Mouse (Mus musculus) stomach, postnatal 0 days (tissue): ENCODE measurements around the gene Kpna3. TPM values are rescaled to one million over a fixed set of nuclear protein-coding genes. Genes with fewer than 3 reads are reported as not detected.

Experiments used
- ATAC-seq: fragments of 200-750 bp; cut with Nextera tagmentation; 2 replicates; pipeline ENCODE4 v1.8.0; 2017; ENCODE audit not compliant: low FRiP score, low TSS enrichment
- DNase-seq: peaks from one replicate; pipeline ENCODE4 v3.0.0-alpha.2; 2016; ENCODE audit warnings: low spot score
- H3K27ac ChIP-seq: fragments of 300-500 bp; sonication (generic); replicated peaks from 2 replicates; pipeline ENCODE4 v1.5.1; 2014; ENCODE audit warnings: mild to moderate bottlenecking, control low read depth
- H3K27me3 ChIP-seq: fragments of 300-500 bp; sonication (generic); 2 replicates; pipeline ENCODE4 v1.6.1; 2014; ENCODE audit warnings: low read length; ENCODE audit not compliant: control insufficient read depth, insufficient read depth
- H3K36me3 ChIP-seq: fragments of 300-500 bp; sonication (generic); 2 replicates; pipeline ENCODE4 v1.6.1; 2014; ENCODE audit warnings: low read length, mixed read lengths; ENCODE audit not compliant: control insufficient read depth, insufficient read depth
- H3K4me1 ChIP-seq: fragments of 300-500 bp; sonication (generic); replicated peaks from 2 replicates; pipeline ENCODE4 v1.6.1; 2014; ENCODE audit warnings: antibody characterized with exemption; ENCODE audit not compliant: control insufficient read depth, insufficient read depth
- H3K4me2 ChIP-seq: fragments of 300-500 bp; sonication (generic); replicated peaks from 2 replicates; pipeline ENCODE4 v1.6.1; 2014; ENCODE audit warnings: low read depth, mild to moderate bottlenecking, control low read depth, moderate library complexity
- H3K4me3 ChIP-seq: fragments of 300-500 bp; sonication (generic); 2 replicates; pipeline ENCODE4 v1.5.1; 2014; ENCODE audit warnings: low read depth, low read length, control low read depth
- H3K9ac ChIP-seq: fragments of 300-500 bp; sonication (generic); 2 replicates; pipeline ENCODE4 v1.6.1; 2014; ENCODE audit warnings: mild to moderate bottlenecking, low read length, control low read depth, mixed read lengths
- H3K9me3 ChIP-seq: fragments of 300-500 bp; sonication (generic); 2 replicates; pipeline ENCODE4 v1.6.1; 2016; ENCODE audit warnings: low read length; ENCODE audit not compliant: control insufficient read depth
- CTCF ChIP-seq: IDR thresholded peaks from 2 replicates; pipeline ENCODE4 v1.5.1; 2016; ENCODE audit warnings: antibody characterized with exemption, low read depth, mild to moderate bottlenecking, moderate library complexity
- EP300 ChIP-seq: optimal IDR thresholded peaks from 2 replicates; pipeline ENCODE3; 2016; ENCODE audit warnings: antibody characterized with exemption
- WGBS: fragments of 180-500 bp; shearing (Covaris S2); extraction: QIAGEN DNeasy Blood & Tissue Kit; methylation state at CpG from one replicate; pipeline ENCODE4 v1.1.7; 2014; 5-methylcytosine and 5-hydroxymethylcytosine counted together
- polyA plus RNA-seq: library from polyadenylated mRNA; unstranded; fragments of >200 nt; fragmentation: Nextera tagmentation; extraction: Ambion mirVana; gene quantifications from 2 replicates; pipeline ENCODE4 v1.2.1, GENCODE M21; 2015

The Kpna3 gene
- polyA plus RNA-seq, 1 experiment from 2014 or later, result 21.2 TPM

DNA sequence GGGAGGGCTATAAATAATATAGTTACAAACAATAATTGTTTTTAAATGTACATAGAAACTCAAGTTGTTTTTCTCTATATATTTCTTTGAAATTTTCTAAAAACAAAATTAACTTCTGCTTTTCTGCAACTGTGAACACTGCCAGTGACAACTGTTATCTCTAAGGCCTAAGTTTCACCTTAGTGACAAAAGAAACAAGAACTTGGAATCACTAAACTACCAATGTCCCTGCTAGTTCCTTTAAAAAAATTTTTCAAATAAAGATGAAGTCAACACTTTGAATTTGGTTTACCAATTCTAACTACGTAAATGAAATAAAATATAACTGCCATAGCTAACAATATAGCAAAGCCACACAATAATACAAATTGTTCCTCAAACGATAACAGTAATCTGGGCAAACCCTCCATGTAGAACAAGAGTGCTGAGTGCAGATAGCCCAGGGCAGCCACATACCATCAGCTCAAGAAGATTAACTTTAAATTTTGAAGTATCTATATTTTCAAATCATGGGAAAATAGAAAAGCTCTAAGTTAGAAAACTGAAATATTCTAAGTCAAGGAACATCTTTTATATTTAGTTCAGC is 14.5 kb downstream of the Kpna3 start:
- H3K36me3 ChIP-seq, result no peaks in the 10 kb centered on the region
- H3K9me3 ChIP-seq, result no peaks in the 10 kb centered on the region
- H3K9ac ChIP-seq, result no peak overlapping the region
- 89% methylated on average over 2 of the region's 2 CpGs for WGBS
- no peak overlapping the region for H3K4me3 ChIP-seq
- no peak for TF ChIP-seq CTCF
- TF ChIP-seq EP300, result no peak
- ATAC-seq (no peak), DNase-seq (no peak)
- peaks cover 4% of the 10 kb centered on the region; the same call in 1 of the 2 replicates for H3K4me1 ChIP-seq
- H3K27ac ChIP-seq, result no peak overlapping the region
- no peaks in the 10 kb centered on the region for H3K27me3 ChIP-seq
- H3K4me2 ChIP-seq, result no peak overlapping the region

DNA sequence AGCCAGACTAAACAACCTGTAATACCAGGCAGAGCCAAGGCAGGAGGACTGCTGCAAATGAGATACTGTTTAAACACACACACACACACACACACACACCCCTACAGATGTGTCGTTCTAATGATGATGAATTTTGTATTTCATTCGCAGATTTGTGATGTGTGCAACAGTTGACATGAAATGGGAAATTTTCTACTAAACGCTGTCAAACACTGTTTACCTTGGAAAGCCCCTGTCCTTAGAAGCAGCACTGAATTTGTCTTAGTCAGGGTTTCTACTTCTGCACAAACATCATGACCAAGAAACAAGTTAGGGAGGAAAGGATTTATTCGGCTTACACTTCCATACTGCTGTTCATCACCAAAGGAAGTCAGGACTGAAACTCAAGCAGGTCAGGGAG is 24.0 kb downstream of the Kpna3 start:
- H3K27ac ChIP-seq, result no peak overlapping the region
- WGBS, result 34% methylated on average over 4 of the region's 4 CpGs

DNA sequence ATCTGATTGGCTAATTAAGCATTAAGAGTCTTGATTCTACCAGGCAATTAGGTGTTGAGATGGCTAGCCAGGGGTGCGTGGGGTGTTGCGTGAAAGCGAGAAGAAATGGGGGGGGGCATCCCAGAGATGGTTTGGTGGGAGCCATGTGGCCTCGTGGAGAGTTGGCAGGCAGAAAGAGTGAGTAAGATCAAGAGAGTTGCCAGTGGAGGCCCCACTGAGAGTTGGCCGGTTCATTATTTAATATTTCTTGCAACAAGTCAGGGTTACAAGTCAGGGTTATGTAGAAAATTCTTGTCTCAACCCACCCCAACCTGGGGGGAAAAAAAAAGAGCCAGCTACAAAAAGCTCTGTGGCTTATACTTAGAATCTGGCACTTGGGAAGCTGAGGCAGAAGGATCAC is 24.4 kb downstream of the Kpna3 start:
- 70% methylated on average over 5 of the region's 5 CpGs for WGBS
- H3K27me3 ChIP-seq, result no peaks in the 10 kb centered on the region
- H3K9me3 ChIP-seq, result no peaks in the 10 kb centered on the region
- H3K9ac ChIP-seq, result no peak overlapping the region
- H3K4me2 ChIP-seq, result no peak overlapping the region
- no peak overlapping the region for H3K27ac ChIP-seq
- DNase-seq (no peak), ATAC-seq (no peak)
- H3K4me3 ChIP-seq, result no peak overlapping the region
- TF ChIP-seq EP300 (no peak), CTCF (no peak)
- no peaks in the 10 kb centered on the region for H3K36me3 ChIP-seq
- H3K4me1 ChIP-seq, result peaks cover 2% of the 10 kb centered on the region; the same call in 1 of the 2 replicates

More for the DNA sequence above, 24.0 kb downstream of the Kpna3 start:
- no peaks in the 10 kb centered on the region for H3K9me3 ChIP-seq
- no peak for DNase-seq
- H3K36me3 ChIP-seq, result no peaks in the 10 kb centered on the region
- no peak for ATAC-seq
- no peak overlapping the region for H3K9ac ChIP-seq
- H3K27me3 ChIP-seq, result no peaks in the 10 kb centered on the region
- no peak overlapping the region for H3K4me3 ChIP-seq
- TF ChIP-seq EP300 (no peak), CTCF (no peak)
- H3K4me2 ChIP-seq, result no peak overlapping the region
- peaks cover 2% of the 10 kb centered on the region; the same call in 1 of the 2 replicates for H3K4me1 ChIP-seq

DNA sequence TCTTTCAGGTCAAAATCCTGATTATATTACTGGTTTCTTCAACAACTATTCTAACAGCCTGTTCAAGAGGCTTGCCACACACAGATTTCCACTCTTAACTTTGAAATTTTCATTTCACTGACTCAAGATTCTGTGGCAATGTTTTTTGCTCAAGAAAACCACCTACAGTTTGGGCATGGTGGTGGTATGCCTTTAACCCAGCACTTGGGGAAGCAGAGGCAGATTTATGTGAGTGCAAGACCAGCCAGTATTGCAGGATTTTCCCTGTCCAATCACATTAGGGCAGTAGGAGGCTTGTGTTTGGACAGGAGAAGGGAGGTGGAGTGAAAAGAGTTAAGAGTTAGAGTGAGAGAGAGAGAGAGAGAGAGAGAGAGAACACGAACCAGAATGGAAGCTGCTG is 24.9 kb downstream of the Kpna3 start:
- TF ChIP-seq EP300 (no peak), CTCF (no peak)
- WGBS, result 5% methylated on average over 1 of the region's 1 CpGs
- Histone ChIP-seq H3K4me1 (peaks cover 2% of the 10 kb centered on the region; the same call in 1 of the 2 replicates), H3K4me2 (no peak overlapping the region), H3K9ac (no peak overlapping the region), H3K36me3 (no peaks in the 10 kb centered on the region), H3K4me3 (no peak overlapping the region), H3K27me3 (no peaks in the 10 kb centered on the region), H3K27ac (no peak overlapping the region), H3K9me3 (no peaks in the 10 kb centered on the region)
- DNase-seq, result no peak
- no peak for ATAC-seq

DNA sequence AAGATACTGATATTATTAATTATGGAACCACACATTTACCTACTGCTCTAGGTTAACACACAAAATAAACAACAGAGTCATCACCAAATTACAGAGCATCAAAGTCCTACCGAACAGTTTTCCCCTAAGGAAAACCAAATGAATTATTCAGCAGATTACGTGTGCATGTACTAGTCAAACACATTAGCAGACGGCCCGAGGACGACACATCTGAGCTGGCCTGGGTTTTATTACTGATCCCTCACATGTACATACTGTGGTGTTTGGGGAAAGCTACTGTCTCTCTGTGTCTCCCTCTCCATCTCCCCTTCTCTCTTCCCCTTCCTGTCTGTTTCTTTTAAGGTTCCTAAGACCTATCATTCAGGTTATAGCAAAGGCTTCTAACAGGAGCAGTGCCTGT is 25.5 kb downstream of the Kpna3 start:
- no peak overlapping the region for H3K4me2 ChIP-seq
- H3K9me3 ChIP-seq, result no peaks in the 10 kb centered on the region
- TF ChIP-seq EP300 (no peak), CTCF (no peak)
- ATAC-seq (no peak), DNase-seq (no peak)
- H3K4me3 ChIP-seq, result no peak overlapping the region
- H3K27ac ChIP-seq, result no peak overlapping the region
- H3K36me3 ChIP-seq, result no peaks in the 10 kb centered on the region
- peaks cover 2% of the 10 kb centered on the region; the same call in 1 of the 2 replicates for H3K4me1 ChIP-seq
- 59% methylated on average over 5 of the region's 5 CpGs for WGBS
- H3K27me3 ChIP-seq, result no peaks in the 10 kb centered on the region
- no peak overlapping the region for H3K9ac ChIP-seq

DNA sequence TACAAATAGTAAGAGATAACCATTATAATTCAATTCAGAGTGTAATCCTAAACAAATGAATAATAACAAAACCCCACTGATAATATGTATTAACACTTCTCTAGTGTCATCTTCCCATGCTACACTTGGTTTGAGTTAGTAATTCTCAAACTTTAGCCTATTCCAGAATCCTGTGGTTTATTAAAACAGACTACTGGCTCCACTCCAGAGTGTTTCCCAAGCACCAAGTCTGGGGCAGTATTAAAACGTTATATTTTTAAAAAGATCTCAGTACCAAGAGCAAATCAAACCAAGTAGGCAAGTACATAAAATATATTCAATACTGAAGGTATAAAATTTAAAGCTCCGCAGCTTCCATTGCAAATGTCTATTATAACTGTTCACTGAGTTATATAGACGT is 26.0 kb downstream of the Kpna3 start:
- no peak for TF ChIP-seq CTCF
- TF ChIP-seq EP300, result no peak
- DNase-seq, result no peak
- no peak for ATAC-seq
- no peaks in the 10 kb centered on the region for H3K9me3 ChIP-seq
- no peak overlapping the region for H3K4me2 ChIP-seq
- H3K9ac ChIP-seq, result no peak overlapping the region
- no peak overlapping the region for H3K4me3 ChIP-seq
- peaks cover 2% of the 10 kb centered on the region; the same call in 1 of the 2 replicates for H3K4me1 ChIP-seq
- WGBS, result 67% methylated on average over 3 of the region's 3 CpGs
- no peaks in the 10 kb centered on the region for H3K36me3 ChIP-seq
- H3K27ac ChIP-seq, result no peak overlapping the region
- H3K27me3 ChIP-seq, result no peaks in the 10 kb centered on the region
